Mouse (Mus musculus): ENCODE results near the gene E2f6.

Gene E2f6

GRCm38 (mm10) chr12:16800959-16801315 lies 9.8 kb upstream of the E2f6 start:
- DNase-seq: no peak

GRCm38 (mm10) chr12:16803237-16803955 lies 7.4 kb upstream of the E2f6 start:
- no peak for DNase-seq

GRCm38 (mm10) chr12:16803956-16804430 lies 6.8 kb upstream of the E2f6 start:
- DNase-seq: no peak

GRCm38 (mm10) chr12:16805511-16805910 lies 5.3 kb upstream of the E2f6 start:
- DNase-seq: peak; percentile 79

- DNase-seq: no peak
Observed at GRCm38 (mm10) chr12:16808045-16808444, 2.7 kb upstream of the E2f6 start.

- DNase-seq: no peak
Observed at GRCm38 (mm10) chr12:16811477-16811876, 714 bp downstream of the E2f6 start.

GRCm38 (mm10) chr12:16817147-16817546 lies 6.4 kb downstream of the E2f6 start:
- DNase-seq: no peak

GRCm38 (mm10) chr12:16818513-16818912 lies 7.8 kb downstream of the E2f6 start:
- no peak for DNase-seq

GRCm38 (mm10) chr12:16820761-16821160 lies 10.0 kb downstream of the E2f6 start:
- no peak for DNase-seq

- no peak for DNase-seq
Observed at GRCm38 (mm10) chr12:16822181-16822734, 11.5 kb downstream of the E2f6 start.

- no peak for DNase-seq
Observed at GRCm38 (mm10) chr12:16823701-16824100, 12.9 kb downstream of the E2f6 start.

GRCm38 (mm10) chr12:16828505-16828904 lies 17.7 kb downstream of the E2f6 start:
- no peak for DNase-seq

- DNase-seq: no peak
Observed at GRCm38 (mm10) chr12:16829785-16830184, 19.0 kb downstream of the E2f6 start.

GRCm38 (mm10) chr12:16831071-16831470 lies 20.3 kb downstream of the E2f6 start:
- no peak for DNase-seq

GRCm38 (mm10) chr12:16834701-16835100 lies 23.9 kb downstream of the E2f6 start:
- DNase-seq: no peak

GRCm38 (mm10) chr12:16836188-16836587 lies 25.4 kb downstream of the E2f6 start:
- peak; percentile 73 for DNase-seq

- no peak for DNase-seq
Observed at GRCm38 (mm10) chr12:16837766-16838165, 27.0 kb downstream of the E2f6 start.

GRCm38 (mm10) chr12:16840842-16841782 lies 30.3 kb downstream of the E2f6 start:
- DNase-seq: no peak

GRCm38 (mm10) chr12:16844623-16845592 lies 34.1 kb downstream of the E2f6 start:
- DNase-seq: no peak

- no peak for DNase-seq
Observed at GRCm38 (mm10) chr12:16847204-16847792, 36.5 kb downstream of the E2f6 start.

- DNase-seq: no peak
Observed at GRCm38 (mm10) chr12:16848501-16848900, 37.7 kb downstream of the E2f6 start.

GRCm38 (mm10) chr12:16849821-16850220 lies 39.1 kb downstream of the E2f6 start:
- no peak for DNase-seq
